Mouse (Mus musculus) left cerebral cortex, adult 8-10 months (tissue): ENCODE results near the gene Pga5. TPM values are rescaled to one million over a fixed set of nuclear protein-coding genes. Genes with fewer than 3 reads are reported as not detected.
A peak's percentile ranks its signal among the peaks of the same experiment; 100 is the strongest.

Experiments
- DNase-seq, 2 experiments: peaks; one replicate each; pipeline ENCODE4 v3.0.0; 2022; ENCODE audit warnings: low spot score in 2 of 2
- total RNA-seq, 4 experiments: library from RNA; stranded (reverse); gene quantifications; 2 replicates each; pipeline ENCODE4 v1.2.4; 2022

Gene Pga5
- not detected for total RNA-seq

- peak; percentile 61 to 65 for DNase-seq
Observed at GRCm38 (mm10) chr19:10677915-10678771, at the start of gene Pga5. Gene Pga5 (minus strand): TSS chr19:10678071.

DNA sequence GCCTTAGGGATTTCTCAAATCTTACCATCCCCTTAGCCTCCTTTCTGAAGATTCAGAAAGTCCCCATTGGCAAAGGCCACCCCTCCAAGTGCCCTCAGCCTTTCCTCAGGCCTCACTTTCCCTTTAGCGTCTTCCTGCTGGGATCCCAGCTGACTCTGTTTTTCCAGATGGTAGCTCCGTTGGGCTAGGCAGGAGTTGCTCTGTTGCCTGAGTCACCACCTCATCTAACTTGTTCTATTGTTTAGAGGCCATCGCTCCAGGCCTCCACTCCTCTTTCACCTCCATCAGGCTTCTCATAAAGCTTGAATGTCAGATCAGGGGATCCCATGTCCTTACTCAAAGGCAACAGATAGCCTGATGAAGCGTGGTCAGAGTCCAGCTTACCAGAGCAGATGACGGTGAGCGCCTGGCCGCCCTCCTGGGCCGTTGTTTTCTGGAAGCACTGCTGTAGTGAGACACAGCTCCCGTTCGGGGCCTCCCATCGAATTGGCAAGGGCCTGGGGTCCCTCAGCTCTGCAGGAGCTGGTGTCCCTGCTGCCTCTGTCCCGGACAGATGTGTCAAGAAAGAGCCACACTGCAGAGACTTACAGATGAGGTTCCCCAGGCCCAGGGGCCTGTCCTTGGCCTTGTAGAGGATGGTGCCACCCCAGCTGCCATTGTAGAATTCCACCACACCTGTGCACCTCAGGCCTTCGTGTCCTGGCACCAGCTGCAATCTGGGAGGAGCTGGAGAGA, 46.9 kb upstream of the Pga5 start:
- no peak for DNase-seq

DNA sequence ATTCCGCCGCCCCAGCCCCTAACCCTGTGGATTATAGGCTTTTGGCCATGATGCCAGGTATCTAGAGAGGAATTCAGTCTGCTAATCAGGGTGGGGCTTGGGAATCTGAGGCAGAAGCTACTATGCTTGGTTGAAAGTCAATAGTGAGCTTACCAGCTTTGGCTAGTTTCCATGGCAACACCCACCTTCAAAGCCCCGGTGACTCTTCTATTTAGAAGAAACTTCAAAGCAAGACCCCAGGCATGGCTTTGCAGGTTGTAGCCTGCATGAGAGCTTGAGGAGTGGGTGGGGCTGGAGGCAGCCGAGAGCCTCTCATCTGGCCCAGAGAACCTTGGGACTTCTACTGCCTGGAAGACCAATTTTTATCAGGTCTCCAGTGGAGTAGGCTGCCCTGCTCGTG, 45.8 kb upstream of the Pga5 start:
- no peak for DNase-seq

- DNase-seq = no peak
Observed at GRCm38 (mm10) chr19:10723084-10723483, 45.2 kb upstream of the Pga5 start.

DNA sequence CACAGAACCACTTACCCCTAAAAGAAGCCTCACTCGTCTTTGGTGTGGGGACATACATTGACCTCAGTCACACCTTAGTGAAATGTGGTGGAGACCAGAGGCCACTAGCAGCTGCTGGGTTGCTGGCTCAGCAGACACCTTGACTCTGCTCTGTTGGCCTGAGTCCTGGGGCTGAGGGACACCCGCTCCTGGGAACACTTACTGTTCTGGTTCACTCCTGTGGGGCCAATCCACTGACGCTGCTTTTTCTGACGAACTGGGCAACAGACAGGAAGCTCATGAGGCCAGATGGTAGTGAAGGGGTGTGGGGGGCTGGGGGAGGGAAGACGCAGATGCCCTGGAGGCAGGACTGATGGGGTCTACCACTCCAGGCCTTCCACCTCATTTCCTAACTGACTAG, 43.2 kb upstream of the Pga5 start:
- DNase-seq = no peak

- no peak for DNase-seq
Observed at GRCm38 (mm10) chr19:10720524-10720923, 42.7 kb upstream of the Pga5 start.

- DNase-seq = no peak
Observed at GRCm38 (mm10) chr19:10719751-10720150, 41.9 kb upstream of the Pga5 start.

DNA sequence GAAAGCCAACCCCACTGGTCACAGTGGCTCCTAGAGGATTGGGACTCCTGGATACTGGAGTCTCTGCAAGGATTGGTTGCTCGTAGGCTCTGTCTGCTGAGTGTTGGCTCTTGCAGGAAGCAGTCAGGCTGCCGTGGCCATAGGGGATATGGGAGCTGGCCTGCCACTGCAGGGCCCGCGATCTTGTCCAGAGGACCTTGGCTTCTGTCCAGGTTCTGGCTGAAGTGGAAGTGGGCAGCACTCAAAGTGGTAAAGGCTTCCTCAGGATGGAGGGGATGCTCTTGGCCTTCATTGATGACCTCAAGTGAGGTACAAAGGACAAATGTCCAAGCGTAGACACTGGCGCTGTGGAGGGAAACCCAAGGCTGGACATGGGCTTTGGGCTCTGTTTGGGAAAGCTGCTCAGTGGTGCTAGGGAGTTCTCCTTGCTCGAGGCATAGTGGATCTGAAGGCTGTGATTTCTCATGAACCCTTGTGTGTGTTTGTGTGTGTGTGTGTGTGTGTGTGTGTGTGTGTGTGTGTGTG, 40.4 kb upstream of the Pga5 start:
- no peak for DNase-seq

DNA sequence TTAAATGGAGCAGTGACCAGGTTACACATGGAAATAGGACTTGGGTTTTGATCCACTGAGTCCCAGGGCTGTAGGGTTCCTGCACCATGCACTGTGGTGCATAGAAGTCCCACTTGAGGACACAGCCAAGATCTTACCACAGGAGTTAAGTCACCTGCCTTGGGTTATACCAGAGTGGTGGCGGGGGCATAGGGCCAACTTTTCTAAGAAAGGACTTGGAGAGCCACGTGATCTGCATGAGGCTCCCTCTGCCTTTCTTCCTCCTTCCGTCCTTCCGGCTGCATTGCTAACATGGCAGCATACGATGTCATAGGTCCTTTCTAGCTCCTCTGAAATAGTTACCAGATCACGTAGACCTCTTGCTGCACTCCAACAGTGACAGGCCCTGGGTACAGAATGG, 37.6 kb upstream of the Pga5 start:
- no peak for DNase-seq

DNA sequence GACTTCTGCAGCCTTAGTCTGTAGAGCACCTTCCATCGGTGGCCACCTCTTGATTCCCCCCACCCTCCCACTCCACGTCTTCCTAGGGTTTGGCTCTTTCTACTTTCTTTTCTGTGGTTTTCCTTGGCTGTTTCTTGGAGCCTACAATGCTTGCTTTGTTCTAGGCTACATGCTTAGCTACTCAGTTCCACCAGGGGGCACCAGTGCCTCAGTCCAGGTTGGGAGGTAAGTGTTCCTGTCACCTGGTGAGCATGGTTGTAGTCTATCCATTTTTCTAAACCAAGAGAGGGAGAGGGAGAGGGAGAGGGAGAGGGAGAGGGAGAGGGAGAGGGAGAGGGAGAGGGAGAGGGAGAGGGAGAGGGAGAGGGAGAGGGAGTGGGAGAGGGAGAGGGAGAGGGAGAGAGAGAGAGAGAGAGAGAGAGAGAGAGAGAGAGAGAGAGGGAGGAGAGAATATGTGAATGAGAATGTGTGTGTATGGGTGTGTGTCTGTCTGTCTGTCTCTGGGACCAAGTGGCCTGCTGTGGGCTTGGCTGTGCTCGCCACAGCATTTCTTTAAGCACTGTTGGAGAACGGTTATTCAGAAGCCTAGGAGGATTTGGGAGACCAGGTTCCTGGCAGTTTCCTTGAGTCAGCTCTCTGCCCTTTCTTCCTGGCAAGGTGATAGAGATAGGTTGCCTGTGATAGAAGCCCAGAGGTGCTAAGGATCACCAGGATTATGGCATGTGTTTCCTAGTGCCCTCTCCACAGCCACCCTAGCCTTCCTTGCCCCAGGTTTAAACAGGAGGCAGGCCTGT, 37.0 kb upstream of the Pga5 start:
- DNase-seq = peak; percentile 49 to 55

- DNase-seq = no peak
Observed at GRCm38 (mm10) chr19:10714168-10714567, 36.3 kb upstream of the Pga5 start.

DNA sequence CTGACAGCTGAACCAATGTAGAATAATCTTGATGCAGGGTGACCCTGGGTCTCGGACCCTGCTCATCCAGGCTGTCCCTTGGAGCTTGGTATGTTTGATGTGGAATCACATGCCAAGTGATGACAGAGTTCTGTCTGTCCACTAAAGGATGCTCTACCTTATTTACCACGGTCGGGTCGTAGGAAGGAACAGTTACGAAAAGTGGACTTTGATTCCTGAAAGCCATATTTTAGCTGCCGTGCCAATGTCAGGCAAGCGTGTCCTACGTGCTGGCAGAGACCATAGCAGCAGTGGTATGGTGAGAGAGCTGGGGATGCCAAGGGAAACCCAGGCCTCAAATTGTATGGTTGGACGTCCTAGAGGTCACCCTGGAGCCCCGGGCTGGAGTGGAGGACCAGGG, 35.7 kb upstream of the Pga5 start:
- no peak for DNase-seq

DNA sequence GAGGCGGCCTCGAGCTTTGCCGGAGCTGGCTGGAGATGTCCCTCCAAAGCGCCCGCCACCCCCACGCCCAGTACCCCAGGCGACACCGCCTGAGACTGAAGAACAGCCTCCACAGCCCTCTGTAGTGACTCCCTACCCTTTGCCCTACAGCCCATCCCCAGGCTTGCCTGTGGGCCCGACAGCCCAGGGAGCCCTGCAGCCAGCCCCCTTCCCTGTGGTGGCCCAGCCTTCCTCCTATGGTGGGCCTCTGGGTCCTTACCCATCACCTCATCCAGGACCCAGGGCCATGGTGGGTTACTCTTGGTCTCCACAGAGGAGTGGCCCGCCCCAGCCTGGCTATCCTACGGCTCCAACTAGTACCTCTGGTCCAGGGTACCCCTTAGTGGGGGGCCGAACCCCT, 34.8 kb upstream of the Pga5 start:
- DNase-seq = no peak

DNA sequence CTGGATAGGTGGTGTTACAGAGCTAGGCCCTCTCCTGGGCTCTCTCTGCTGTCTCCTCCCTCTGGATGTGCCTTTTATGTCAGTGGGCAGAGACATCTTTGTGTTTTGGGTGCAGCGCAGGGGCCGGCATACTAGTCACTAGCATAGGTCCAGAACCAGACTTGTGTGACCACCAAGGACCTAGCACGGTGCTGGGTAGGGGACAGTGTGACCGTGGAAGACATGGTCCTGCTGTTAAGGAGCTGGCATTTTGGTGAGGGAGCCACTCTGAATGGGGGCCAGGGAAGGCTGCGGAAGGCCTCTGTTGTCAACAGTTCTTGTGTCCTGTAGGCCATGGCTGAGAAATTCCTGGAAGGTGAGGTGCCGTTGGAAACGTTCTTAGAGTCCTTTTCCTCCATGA, 34.3 kb upstream of the Pga5 start:
- DNase-seq = no peak

- no peak for DNase-seq
Observed at GRCm38 (mm10) chr19:10710751-10711150, 32.9 kb upstream of the Pga5 start.

DNA sequence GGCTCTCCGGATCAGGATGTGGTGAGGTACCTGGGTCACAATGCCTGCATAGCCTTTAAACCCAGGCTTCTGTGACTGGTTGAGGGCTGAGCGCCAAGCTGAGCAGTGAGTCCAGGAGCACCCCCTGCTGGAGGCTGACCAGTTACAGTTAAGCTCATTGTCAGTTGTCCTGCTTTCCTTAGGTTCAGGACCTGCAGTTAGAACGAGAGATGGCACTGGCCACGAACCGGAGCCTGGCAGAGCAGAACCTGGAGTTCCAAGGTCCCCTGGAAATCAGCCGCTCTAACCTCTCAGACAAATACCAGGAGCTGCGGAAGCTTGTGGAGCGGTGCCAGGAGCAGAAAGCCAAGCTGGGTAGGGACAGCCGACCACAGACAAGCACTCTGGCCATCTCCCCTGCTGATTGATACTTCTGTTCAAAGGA, 32.2 kb upstream of the Pga5 start:
- DNase-seq = peak; percentile 54 to 64

GRCm38 (mm10) chr19:10709360-10710087, 31.7 kb upstream of the Pga5 start:
- peak; percentile 97 to 98 for DNase-seq

DNA sequence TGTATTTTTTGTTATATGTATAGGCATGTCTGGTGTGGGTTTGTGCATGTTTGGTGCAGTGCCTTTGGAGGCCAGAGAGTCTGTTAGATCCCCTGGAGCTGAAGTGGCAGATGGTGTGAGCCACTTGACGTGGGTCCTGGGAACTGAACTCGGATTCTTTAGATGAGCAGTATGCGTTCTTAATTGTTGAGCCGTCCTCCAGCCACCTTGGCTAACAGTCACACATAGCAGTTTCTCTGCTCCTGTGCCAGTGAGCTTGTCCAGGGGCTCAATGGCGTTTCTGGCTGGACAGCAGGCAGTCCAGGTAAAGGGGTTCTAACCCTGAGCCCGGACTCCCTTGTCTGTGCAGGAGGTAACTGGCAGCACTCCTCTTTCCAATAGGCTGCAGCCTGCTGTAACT, 31.0 kb upstream of the Pga5 start:
- DNase-seq = no peak

- no peak for DNase-seq
Observed at GRCm38 (mm10) chr19:10707881-10708280, 30.0 kb upstream of the Pga5 start.

DNA sequence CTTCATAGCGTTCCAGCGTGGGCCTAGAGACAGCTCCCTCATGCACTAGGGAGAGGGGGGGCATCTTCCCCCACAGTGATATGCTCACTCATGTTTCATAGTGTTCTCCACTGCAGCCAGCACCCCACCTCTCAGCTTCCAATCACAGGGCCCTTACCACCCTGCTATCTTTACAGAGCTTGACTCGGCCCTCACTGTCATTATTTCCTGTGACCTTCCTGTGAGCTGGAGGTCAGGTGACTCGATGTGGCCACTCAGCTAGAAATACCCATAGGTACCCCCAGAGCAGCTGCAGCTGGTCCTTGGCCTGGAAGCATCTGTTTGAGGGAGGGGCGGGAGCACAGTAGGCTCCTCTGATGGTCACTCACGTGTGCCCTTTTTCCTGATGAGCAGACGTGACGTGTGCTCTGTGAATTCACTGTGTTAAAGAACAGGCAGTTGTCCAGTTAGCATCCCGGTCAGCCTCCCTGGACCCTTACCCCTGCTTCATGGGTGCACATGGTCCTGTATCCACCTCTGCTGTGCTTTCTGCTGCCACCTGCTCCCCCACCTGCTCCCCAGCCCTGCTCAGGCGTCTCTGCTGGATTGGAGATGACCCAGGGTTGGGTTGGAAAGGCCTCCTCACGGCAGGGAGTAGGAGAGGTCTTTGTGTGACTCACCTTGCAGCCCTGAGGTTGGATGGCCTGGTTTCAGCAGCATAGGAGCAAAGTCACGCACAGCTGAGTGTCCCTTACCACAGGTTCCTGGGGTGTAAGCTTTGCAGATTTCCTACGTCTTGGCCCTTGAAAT, 29.4 kb upstream of the Pga5 start:
- no peak for DNase-seq
